Mouse (Mus musculus): ENCODE measurements around the gene Stxbp5l. TPM values are rescaled to one million over a fixed set of nuclear protein-coding genes. Genes with fewer than 3 reads are reported as not detected.
"Not testable (repeated sequence)": the region's sequence is repeated elsewhere in the genome, so short reads cannot be mapped to it uniquely, and the experiment has no call there.

Gene Stxbp5l
- total RNA-seq, 4 experiments from 2014 or later: 2.2 to 12.5 (median 5.3) TPM

DNA sequence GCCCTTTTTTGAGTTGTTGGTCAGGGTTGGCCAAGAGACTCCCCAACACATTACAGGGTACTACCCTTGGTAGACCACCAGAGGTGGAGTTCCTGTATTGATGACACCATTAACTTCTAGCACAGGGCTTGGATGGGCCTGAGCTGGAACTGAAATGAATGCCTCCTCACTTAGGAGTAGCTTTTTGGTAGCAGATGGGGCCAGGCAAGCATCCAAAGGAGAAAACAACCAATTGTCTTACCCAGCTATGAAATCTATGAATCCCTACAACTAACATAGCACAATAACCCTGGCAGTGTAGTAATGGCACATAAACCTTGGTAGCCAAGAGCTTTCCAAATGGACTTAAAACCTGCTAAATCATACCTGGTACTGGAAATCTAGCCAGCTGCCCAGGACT, 111.1 kb downstream of the Stxbp5l start:
- DNase-seq: no peak

DNA sequence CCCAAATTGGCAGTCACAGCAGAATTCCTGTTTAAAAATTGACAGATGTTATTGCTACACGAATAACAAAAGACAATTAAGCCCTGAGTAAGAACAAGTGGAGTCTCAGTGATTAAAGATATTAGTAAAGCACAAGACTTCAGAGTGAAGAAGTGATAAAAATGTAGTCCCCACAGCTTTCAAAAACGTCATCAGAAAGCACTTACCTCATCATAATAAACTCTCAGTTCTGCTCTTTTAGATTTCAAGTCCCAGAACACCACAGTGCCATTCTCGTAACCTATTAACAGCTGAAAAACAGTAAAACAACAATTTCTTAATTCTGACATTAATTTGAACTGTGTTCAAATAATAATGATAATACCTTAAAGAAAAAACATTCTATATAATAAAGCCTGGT, 123.1 kb downstream of the Stxbp5l start:
- DNase-seq: no peak

DNA sequence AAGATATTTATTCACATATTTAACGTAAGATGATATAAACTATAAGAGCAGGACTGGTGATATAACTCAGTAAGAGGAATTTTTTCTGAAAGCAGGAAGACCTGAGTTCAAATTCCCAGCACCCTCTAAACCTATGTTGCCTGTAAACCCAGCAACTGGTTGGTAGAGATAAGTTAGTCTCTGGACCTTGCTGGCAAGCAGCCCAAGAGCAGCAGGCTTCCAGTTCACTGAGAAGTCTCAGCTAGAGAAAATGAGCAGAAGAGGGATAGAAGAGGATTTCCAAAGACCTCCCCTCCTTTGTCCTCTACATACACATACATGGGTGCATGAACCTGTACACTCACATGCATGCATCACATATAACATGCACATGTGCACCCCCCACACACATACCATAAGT, 165.6 kb downstream of the Stxbp5l start:
- no peak for DNase-seq

DNA sequence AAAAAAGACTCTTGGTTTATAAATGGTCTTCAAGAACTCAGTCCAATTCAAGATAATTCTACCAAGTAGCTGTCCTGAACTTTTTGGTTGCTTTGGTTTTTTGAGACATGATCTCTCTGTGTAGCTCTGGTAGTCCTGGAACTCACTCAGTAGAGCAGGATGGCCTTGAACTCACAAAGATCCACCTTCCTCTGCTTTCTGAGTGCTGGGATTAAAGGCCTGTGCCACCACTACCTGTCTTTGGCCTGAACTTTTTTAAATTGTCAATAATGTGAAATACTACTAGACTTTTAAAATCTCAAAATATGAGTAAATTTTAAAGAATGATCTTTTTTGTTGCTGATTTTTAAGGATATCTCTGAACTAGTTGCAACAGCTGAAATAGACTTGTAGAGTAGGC, 176.0 kb downstream of the Stxbp5l start:
- no peak for DNase-seq

DNA sequence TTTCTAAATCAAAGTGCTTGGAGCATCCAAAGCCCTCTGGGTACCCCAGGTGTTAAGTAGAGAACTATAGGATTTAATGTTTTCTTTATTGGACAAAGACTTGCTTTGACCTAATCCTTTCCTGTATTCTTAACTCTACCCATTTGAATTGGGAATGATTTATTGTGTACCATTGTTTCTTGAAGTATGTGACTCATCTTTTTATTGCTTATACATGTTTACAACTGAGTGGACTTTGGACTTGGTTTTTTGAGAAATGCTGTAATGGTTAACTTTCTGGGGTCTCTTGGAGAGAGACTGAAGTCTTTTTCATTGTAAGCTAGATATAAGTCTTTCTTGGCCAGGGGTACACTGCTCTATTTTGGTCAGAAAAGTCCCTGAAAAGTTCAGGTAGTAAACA, 190.6 kb downstream of the Stxbp5l start:
- no peak for DNase-seq

DNA sequence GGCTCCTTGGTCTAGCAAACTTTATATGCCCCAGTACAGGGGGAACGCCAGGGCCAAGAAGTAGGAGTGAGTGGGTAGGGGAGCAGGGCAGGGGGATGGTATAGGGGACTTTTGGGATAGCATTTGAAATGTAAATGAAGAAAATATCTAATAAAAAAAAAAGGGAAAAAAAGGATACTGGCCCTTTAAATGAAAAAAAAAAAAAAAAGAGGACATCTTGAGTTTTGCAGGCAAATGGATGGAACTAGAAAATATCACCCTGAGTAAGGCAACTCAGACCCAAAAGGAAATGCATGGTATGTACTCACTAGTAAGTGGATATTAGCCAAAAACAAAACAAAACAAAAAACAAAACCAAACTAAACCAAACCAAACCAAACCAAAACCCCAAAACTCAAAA, 259.6 kb downstream of the Stxbp5l start:
- DNase-seq: not testable (repeated sequence)

DNA sequence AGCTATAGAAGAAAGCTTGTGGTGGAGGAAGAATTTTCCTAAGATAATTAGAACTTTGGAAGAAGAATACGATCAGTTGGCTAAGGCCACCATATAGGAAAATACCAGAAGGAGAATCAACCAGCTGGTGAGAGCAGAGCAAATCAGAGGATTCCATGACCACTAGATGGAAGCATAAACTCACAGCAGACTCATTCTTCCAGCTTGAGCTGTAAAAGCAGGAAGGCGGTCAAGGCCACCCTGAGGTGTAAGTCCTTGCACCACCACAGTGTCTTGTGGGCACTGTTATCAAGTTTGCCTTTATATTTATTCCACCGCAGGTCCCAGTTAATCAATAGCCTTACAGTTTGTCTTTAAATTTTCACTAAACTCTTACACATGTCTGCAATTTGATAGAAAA, 275.5 kb downstream of the Stxbp5l start:
- DNase-seq: peak; percentile 50

DNA sequence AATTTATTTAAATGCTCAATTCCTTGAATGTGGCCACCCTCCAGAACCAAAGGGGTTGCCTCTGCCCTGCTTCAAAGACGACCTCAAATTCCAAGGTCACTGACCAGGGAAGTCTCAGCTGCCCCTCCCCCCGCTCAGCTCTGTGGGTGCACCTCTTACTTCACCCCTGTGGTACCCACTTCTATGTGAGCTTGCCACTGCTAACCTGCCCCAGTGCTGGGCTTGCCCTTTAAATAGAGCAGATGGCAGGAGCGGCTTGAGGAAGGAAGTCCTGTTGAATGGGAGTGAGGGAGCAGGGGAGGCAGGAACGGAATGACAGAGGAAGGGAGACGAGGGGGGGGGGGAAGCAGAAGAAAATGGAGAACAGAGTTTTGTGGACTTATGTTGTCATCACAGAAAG, 276.0 kb downstream of the Stxbp5l start:
- DNase-seq: no peak

DNA sequence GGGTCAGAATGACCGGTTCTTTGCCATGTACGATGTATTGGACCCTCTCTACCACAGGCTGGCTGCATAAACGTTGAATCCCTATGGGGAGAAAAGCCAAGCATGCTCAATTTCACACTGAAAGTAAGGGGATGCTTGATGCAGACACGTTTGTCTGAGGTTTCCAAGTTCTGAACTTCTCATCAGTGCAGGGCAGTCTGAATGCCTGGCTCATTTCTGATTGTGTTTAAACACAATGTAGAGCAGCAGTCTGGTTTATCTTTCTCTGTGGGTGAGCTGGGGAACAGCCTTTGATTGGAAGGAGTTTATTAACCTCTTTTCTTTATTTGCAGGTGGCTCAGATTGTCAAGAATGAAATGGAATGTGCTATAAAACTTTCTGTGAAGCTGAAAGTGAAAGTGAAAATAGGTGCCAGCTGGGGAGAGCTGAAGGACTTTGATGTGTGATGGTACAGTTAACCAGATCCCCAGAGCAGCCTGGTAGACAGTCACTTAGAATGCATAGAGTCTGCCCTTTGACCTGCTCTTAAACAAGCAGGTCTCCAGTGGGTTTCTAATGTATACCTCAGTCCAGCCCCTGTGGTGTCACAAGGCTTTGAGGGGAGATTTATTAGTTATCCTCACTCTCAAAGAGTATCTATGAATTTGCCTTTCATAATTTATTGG, 290.5 kb downstream of the Stxbp5l start:
- DNase-seq: no peak

DNA sequence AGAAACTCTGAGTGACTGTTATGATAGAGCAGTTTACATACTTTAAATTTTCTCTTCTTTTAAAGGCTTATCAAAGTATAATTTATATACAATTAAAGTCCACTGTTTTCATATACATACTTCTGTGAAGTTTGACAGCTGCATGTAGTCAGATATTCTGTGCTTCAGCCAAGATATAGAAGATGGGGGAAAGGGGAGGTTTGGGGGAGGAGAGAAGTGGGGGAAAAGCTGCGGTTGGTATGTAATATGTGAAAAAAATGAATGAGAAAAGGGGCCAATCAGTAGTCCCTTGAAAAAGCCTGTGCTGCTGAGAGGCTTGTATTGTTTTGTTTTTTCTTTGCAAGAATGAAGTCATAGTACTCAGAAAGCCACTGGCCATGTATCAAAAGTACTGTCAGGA, 295.1 kb downstream of the Stxbp5l start:
- no peak for DNase-seq

DNA sequence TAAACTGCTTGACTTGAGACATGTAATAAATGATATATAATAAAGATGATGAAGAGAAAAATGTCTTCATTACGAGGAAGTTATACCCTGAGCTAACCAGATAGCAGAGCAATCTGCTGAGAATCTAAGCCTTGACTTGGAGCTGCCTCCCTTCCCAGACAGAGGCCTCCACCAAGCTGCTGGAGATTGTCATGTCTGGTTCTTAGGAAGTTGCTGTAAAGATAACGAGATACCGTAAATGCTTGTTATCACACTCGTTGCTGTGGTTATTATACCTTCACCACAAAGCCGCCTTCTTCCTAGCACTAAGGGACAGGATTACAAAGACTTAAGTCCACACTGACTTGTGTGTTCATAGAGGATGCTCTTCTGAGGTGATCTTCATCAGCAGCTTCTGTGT, 312.4 kb downstream of the Stxbp5l start:
- no peak for DNase-seq

Other genes with a start within 250 kb of the Stxbp5l start
- 10 to 100 TPM; 15.4 to 17.8 (median 17.0) TPM for gene Gtf2e1, start 154.8 kb upstream of the Stxbp5l start, total RNA-seq (2022)
- gene Rabl3, start 154.9 kb upstream of the Stxbp5l start, total RNA-seq (2022): 10 to 100 TPM in 2 of 4 experiments, 1 to 10 TPM in 2; 9.3 to 15.2 (median 10.7) TPM
- gene Hgd, start 195.2 kb upstream of the Stxbp5l start, total RNA-seq (2022): under 1 TPM in 3 of 4 experiments, not detected in 1; 0.45 to 0.86 (median 0.52) TPM